Mouse (Mus musculus): Measurements from ENCODE around the gene Evc. TPM values are rescaled to one million over a fixed set of nuclear protein-coding genes. Genes with fewer than 3 reads are reported as not detected.

Evc gene
- polyA plus RNA-seq (2015; fragmentation: Nextera tagmentation; extraction: Ambion mirVana): 10.4 and 13.1 TPM in 2 replicates

- Histone ChIP-seq H3K27ac (no peak within 1 kb of the TSS), H3K9ac (peak within 1 kb of the TSS; percentile 77), H3K27me3 (no peaks in the 10 kb centered on the region; the same call in 1 of the 2 replicates), H3K4me1 (peaks cover 47% of the 10 kb centered on the region), H3K36me3 (ENCODE audit: poor library complexity, severe bottlenecking) (no peaks in the 10 kb centered on the region), H3K4me2 (peak within 1 kb of the TSS; percentile 98), H3K4me3 (peak within 1 kb of the TSS; percentile 69), H3K9me3 (replicated peaks) (no peaks in the 10 kb centered on the region)
- under 1% methylated on average over 47 of the region's 48 CpGs for WGBS
- peak; percentile 77 for ATAC-seq
Observed at GRCm38 (mm10) chr5:37336485-37337105, at the start of gene Evc. Gene Evc, minus strand, starts transcription at chr5:37336894.

- no peak for ATAC-seq
- Histone ChIP-seq H3K36me3 (ENCODE audit: poor library complexity, severe bottlenecking) (peaks cover 64% of the 10 kb centered on the region), H3K27me3 (no peaks in the 10 kb centered on the region), H3K27ac (no peak overlapping the region), H3K4me1 (no peaks in the 10 kb centered on the region), H3K4me3 (no peak overlapping the region), H3K9ac (no peak overlapping the region), H3K9me3 (replicated peaks) (no peaks in the 10 kb centered on the region), H3K4me2 (no peak overlapping the region)
- 84% methylated on average over 3 of the region's 3 CpGs for WGBS
Observed at GRCm38 (mm10) chr5:37383570-37383969, 46.9 kb upstream of the Evc start.

- peak overlapping the region; percentile 19; the same call in 1 of the 2 replicates for H3K27ac ChIP-seq
- H3K9me3 ChIP-seq (replicated peaks): no peaks in the 10 kb centered on the region
- no peaks in the 10 kb centered on the region for H3K27me3 ChIP-seq
- H3K4me3 ChIP-seq: no peak overlapping the region
- no peak overlapping the region for H3K9ac ChIP-seq
- peaks cover 47% of the 10 kb centered on the region; the same call in 1 of the 2 replicates for H3K36me3 ChIP-seq (ENCODE audit: poor library complexity, severe bottlenecking)
- no peaks in the 10 kb centered on the region for H3K4me1 ChIP-seq
- H3K4me2 ChIP-seq: no peak overlapping the region
- WGBS: 84% methylated on average over 4 of the region's 4 CpGs
- no peak for ATAC-seq
Observed at GRCm38 (mm10) chr5:37380641-37381040, 43.9 kb upstream of the Evc start.

GRCm38 (mm10) chr5:37377376-37377775 lies 40.7 kb upstream of the Evc start:
- 79% methylated on average over 7 of the region's 7 CpGs for WGBS
- peak; percentile 13; the same call in 1 of the 2 replicates for ATAC-seq
- Histone ChIP-seq H3K27me3 (no peaks in the 10 kb centered on the region), H3K4me2 (no peak overlapping the region), H3K36me3 (ENCODE audit: poor library complexity, severe bottlenecking) (peaks cover 39% of the 10 kb centered on the region; the same call in 1 of the 2 replicates), H3K27ac (peak overlapping the region; percentile 28; the same call in 1 of the 2 replicates), H3K9ac (no peak overlapping the region), H3K9me3 (replicated peaks) (no peaks in the 10 kb centered on the region), H3K4me3 (no peak overlapping the region), H3K4me1 (no peaks in the 10 kb centered on the region)

- Histone ChIP-seq H3K9ac (no peak overlapping the region), H3K9me3 (replicated peaks) (no peaks in the 10 kb centered on the region), H3K27ac (no peak overlapping the region), H3K36me3 (ENCODE audit: poor library complexity, severe bottlenecking) (peaks cover 29% of the 10 kb centered on the region; the same call in 1 of the 2 replicates), H3K4me1 (0 out of 2 replicates have a peak, but pooled peaks cover 4% of the 10 kb centered on the region), H3K27me3 (no peaks in the 10 kb centered on the region), H3K4me2 (no peak overlapping the region), H3K4me3 (no peak overlapping the region)
- ATAC-seq: no peak; the same call in 1 of the 2 replicates
- WGBS: 91% methylated on average over 8 of the region's 8 CpGs
Observed at GRCm38 (mm10) chr5:37368796-37369195, 32.1 kb upstream of the Evc start.

- Histone ChIP-seq H3K9me3 (replicated peaks) (no peaks in the 10 kb centered on the region), H3K36me3 (ENCODE audit: poor library complexity, severe bottlenecking) (peaks cover 14% of the 10 kb centered on the region; the same call in 1 of the 2 replicates), H3K4me3 (no peak overlapping the region), H3K27ac (no peak overlapping the region), H3K27me3 (no peaks in the 10 kb centered on the region), H3K4me1 (0 out of 2 replicates have a peak, but pooled peaks cover 4% of the 10 kb centered on the region), H3K9ac (no peak overlapping the region), H3K4me2 (no peak overlapping the region)
- ATAC-seq: no peak
Observed at GRCm38 (mm10) chr5:37365751-37366150, 29.1 kb upstream of the Evc start.

GRCm38 (mm10) chr5:37363284-37363683 lies 26.6 kb upstream of the Evc start:
- no peak for ATAC-seq
- H3K27ac ChIP-seq: no peak overlapping the region
- no peaks in the 10 kb centered on the region for H3K9me3 ChIP-seq (replicated peaks)
- H3K9ac ChIP-seq: no peak overlapping the region
- H3K27me3 ChIP-seq: no peaks in the 10 kb centered on the region
- 90% methylated on average over 5 of the region's 5 CpGs for WGBS
- no peak overlapping the region for H3K4me3 ChIP-seq
- 0 out of 2 replicates have a peak, but pooled peaks cover 4% of the 10 kb centered on the region for H3K4me1 ChIP-seq
- H3K4me2 ChIP-seq: no peak overlapping the region
- peaks cover 13% of the 10 kb centered on the region; the same call in 1 of the 2 replicates for H3K36me3 ChIP-seq (ENCODE audit: poor library complexity, severe bottlenecking)

- no peak overlapping the region for H3K9ac ChIP-seq
- ATAC-seq: no peak
- 90% methylated on average over 5 of the region's 5 CpGs for WGBS
- 0 out of 2 replicates have a peak, but pooled peaks cover 4% of the 10 kb centered on the region for H3K4me1 ChIP-seq
- H3K4me3 ChIP-seq: no peak overlapping the region
- no peak overlapping the region for H3K27ac ChIP-seq
- H3K27me3 ChIP-seq: no peaks in the 10 kb centered on the region
- no peaks in the 10 kb centered on the region for H3K9me3 ChIP-seq (replicated peaks)
- H3K4me2 ChIP-seq: no peak overlapping the region
- peaks cover 13% of the 10 kb centered on the region; the same call in 1 of the 2 replicates for H3K36me3 ChIP-seq (ENCODE audit: poor library complexity, severe bottlenecking)
Observed at GRCm38 (mm10) chr5:37362618-37363017, 25.9 kb upstream of the Evc start.

GRCm38 (mm10) chr5:37356027-37356426 lies 19.3 kb upstream of the Evc start:
- 27% methylated on average over 8 of the region's 8 CpGs for WGBS
- Histone ChIP-seq H3K4me1 (peaks cover 11% of the 10 kb centered on the region), H3K4me2 (no peak overlapping the region), H3K9ac (no peak overlapping the region), H3K27ac (0 out of 2 replicates have a peak overlapping the region, but pooled peaks have one; percentile 10), H3K4me3 (no peak overlapping the region), H3K27me3 (no peaks in the 10 kb centered on the region), H3K36me3 (ENCODE audit: poor library complexity, severe bottlenecking) (peaks cover 21% of the 10 kb centered on the region), H3K9me3 (replicated peaks) (no peaks in the 10 kb centered on the region)
- ATAC-seq: peak; percentile 43; the same call in 1 of the 2 replicates

GRCm38 (mm10) chr5:37354385-37354784 lies 17.7 kb upstream of the Evc start:
- Histone ChIP-seq H3K9ac (no peak overlapping the region), H3K4me3 (no peak overlapping the region), H3K36me3 (ENCODE audit: poor library complexity, severe bottlenecking) (peaks cover 25% of the 10 kb centered on the region), H3K9me3 (replicated peaks) (no peaks in the 10 kb centered on the region), H3K27me3 (no peaks in the 10 kb centered on the region), H3K4me2 (no peak overlapping the region), H3K27ac (no peak overlapping the region), H3K4me1 (peaks cover 11% of the 10 kb centered on the region)
- no peak for ATAC-seq
- WGBS: 88% methylated on average over 4 of the region's 4 CpGs

GRCm38 (mm10) chr5:37351791-37352190 lies 15.1 kb upstream of the Evc start:
- Histone ChIP-seq H3K36me3 (ENCODE audit: poor library complexity, severe bottlenecking) (peaks cover 27% of the 10 kb centered on the region), H3K27me3 (no peaks in the 10 kb centered on the region), H3K4me2 (no peak overlapping the region), H3K9me3 (replicated peaks) (no peaks in the 10 kb centered on the region), H3K4me3 (no peak overlapping the region), H3K9ac (no peak overlapping the region), H3K4me1 (peaks cover 11% of the 10 kb centered on the region), H3K27ac (no peak overlapping the region)
- no peak for ATAC-seq
- WGBS: 93% methylated on average over 2 of the region's 2 CpGs

GRCm38 (mm10) chr5:37343962-37344361 lies 7.3 kb upstream of the Evc start:
- no peaks in the 10 kb centered on the region for H3K27me3 ChIP-seq
- no peak overlapping the region for H3K4me3 ChIP-seq
- H3K4me1 ChIP-seq: peaks cover 12% of the 10 kb centered on the region
- H3K36me3 ChIP-seq (ENCODE audit: poor library complexity, severe bottlenecking): peaks cover 7% of the 10 kb centered on the region; the same call in 1 of the 2 replicates
- 89% methylated on average over 2 of the region's 2 CpGs for WGBS
- H3K27ac ChIP-seq: no peak overlapping the region
- no peak overlapping the region for H3K4me2 ChIP-seq
- ATAC-seq: no peak
- no peaks in the 10 kb centered on the region for H3K9me3 ChIP-seq (replicated peaks)
- H3K9ac ChIP-seq: no peak overlapping the region

Measured in forebrain, embryonic 13.5 days (tissue).